Mouse (Mus musculus) myocyte (in vitro differentiated cells): ENCODE results near the gene Bicdl2. TPM values are rescaled to one million over a fixed set of nuclear protein-coding genes. Genes with fewer than 3 reads are reported as not detected.

Source experiments
- H3K27me3 ChIP-seq: one replicate; pipeline ENCODE4 v1.6.1; 2011; ENCODE audit not compliant: control insufficient read depth, insufficient read depth, insufficient read length
- H3K36me3 ChIP-seq: one replicate; pipeline ENCODE4 v1.6.1; 2011; ENCODE audit not compliant: control insufficient read depth, insufficient read depth
- H3K4me2 ChIP-seq: one replicate; pipeline ENCODE4 v1.6.1; 2011; ENCODE audit warnings: low read depth, control low read depth
- H3K4me3 ChIP-seq: one replicate; pipeline ENCODE4 v1.5.1; 2011; ENCODE audit warnings: mild to moderate bottlenecking, control low read depth, moderate library complexity
- H3K79me2 ChIP-seq: one replicate; pipeline ENCODE4 v1.6.1; 2011; ENCODE audit not compliant: control insufficient read depth, insufficient read depth
- H3ac ChIP-seq: one replicate; pipeline ENCODE4 v1.6.1; 2011; ENCODE audit not compliant: control insufficient read depth, insufficient read length
- CEBPB ChIP-seq: IDR thresholded peaks from 2 replicates; pipeline ENCODE4 v1.6.1; 2011; ENCODE audit warnings: mild to moderate bottlenecking, moderate library complexity; ENCODE audit not compliant: poor library complexity, insufficient read depth, severe bottlenecking
- E2F4 ChIP-seq: IDR thresholded peaks from one replicate; pipeline ENCODE4 v1.6.1; 2011; ENCODE audit warnings: mild to moderate bottlenecking, control low read depth, moderate library complexity; ENCODE audit not compliant: insufficient read depth
- MAX ChIP-seq: IDR thresholded peaks from one replicate; pipeline ENCODE4 v1.6.1; 2011; ENCODE audit warnings: low read depth, mild to moderate bottlenecking, control low read depth
- MYOD1 ChIP-seq, 3 experiments: IDR thresholded peaks; one replicate each; pipeline ENCODE4 v1.6.1; 2011; ENCODE audit warnings: control low read depth in 2 of 3, low read depth in 2 of 3, mild to moderate bottlenecking in 2 of 3, moderate library complexity in 1 of 3; ENCODE audit not compliant: insufficient read length in 2 of 3, control insufficient read depth in 1 of 3
- MYOG ChIP-seq, 3 experiments: IDR thresholded peaks; one replicate each; pipeline ENCODE4 v1.6.1; 2011; ENCODE audit warnings: control low read depth in 2 of 3, low read depth in 2 of 3, mild to moderate bottlenecking in 2 of 3; ENCODE audit not compliant: insufficient read length in 2 of 3, control insufficient read depth in 1 of 3, insufficient read depth in 1 of 3
- POLR2A ChIP-seq: IDR thresholded peaks from one replicate; pipeline ENCODE4 v1.6.1; 2011; ENCODE audit warnings: low read depth, mild to moderate bottlenecking, control low read depth, moderate library complexity; ENCODE audit not compliant: insufficient read length
- POLR2AphosphoS2 ChIP-seq: IDR thresholded peaks from one replicate; pipeline ENCODE4 v1.6.1; 2011; ENCODE audit warnings: low read depth, control low read depth; ENCODE audit not compliant: insufficient read length
- REST ChIP-seq: IDR thresholded peaks from one replicate; pipeline ENCODE4 v1.6.1; 2011; ENCODE audit warnings: mild to moderate bottlenecking, control low read depth, moderate library complexity; ENCODE audit not compliant: insufficient read depth, insufficient read length
- SRF ChIP-seq: IDR thresholded peaks from one replicate; pipeline ENCODE4 v1.6.1; 2011; ENCODE audit warnings: low read depth; ENCODE audit not compliant: control insufficient read depth, insufficient read length
- TCF12 ChIP-seq: IDR thresholded peaks from one replicate; pipeline ENCODE4 v1.6.1; 2011; ENCODE audit warnings: mild to moderate bottlenecking, control low read depth; ENCODE audit not compliant: poor library complexity, insufficient read depth, severe bottlenecking
- TCF3 ChIP-seq: IDR thresholded peaks from one replicate; pipeline ENCODE4 v1.6.1; 2011; ENCODE audit warnings: low read depth, control low read depth; ENCODE audit not compliant: insufficient read length
- USF1 ChIP-seq: IDR thresholded peaks from one replicate; pipeline ENCODE4 v1.6.1; 2011; ENCODE audit warnings: low read depth, mild to moderate bottlenecking, control low read depth, moderate library complexity
- polyA plus RNA-seq: library from polyadenylated mRNA; unstranded; fragments of >200 nt; fragmentation: generic; extraction: Trizol; gene quantifications from one replicate; pipeline ENCODE4 v1.2.1, GENCODE M21; 2012; ENCODE audit warnings: missing spikeins

The Bicdl2 gene
- polyA plus RNA-seq, 1 experiment, result 0.14 TPM

- Histone ChIP-seq H3K27me3 (no peaks in the 10 kb centered on the region), H3K79me2 (no peaks in the 10 kb centered on the region), H3ac (no peak overlapping the region), H3K4me2 (peak overlapping the region; percentile 27), H3K4me3 (no peak overlapping the region), H3K36me3 (no peaks in the 10 kb centered on the region)
- no peak for TF ChIP-seq E2F4
- no peak for TF ChIP-seq TCF3
- TF ChIP-seq MAX, result no peak
- TF ChIP-seq MYOG (IDR thresholded peaks at IDR 0.05; ENCODE audit: control insufficient read depth in 1 of 3, insufficient read depth in 1 of 3, insufficient read length in 2 of 3, low read depth in 2 of 3), result no peak
- TF ChIP-seq USF1, result no peak
- no peak for TF ChIP-seq MYOD1 (IDR thresholded peaks at IDR 0.05; ENCODE audit: control insufficient read depth in 1 of 3, insufficient read length in 2 of 3, low read depth in 2 of 3)
- no peak for TF ChIP-seq POLR2A
- no peak for TF ChIP-seq POLR2AphosphoS2
- no peak for TF ChIP-seq SRF
- TF ChIP-seq TCF12, result no peak
- no peak for TF ChIP-seq CEBPB
- no peak for TF ChIP-seq REST
Observed at GRCm38 (mm10) chr17:23694491-23694890, 34.2 kb downstream of the Bicdl2 start.

DNA sequence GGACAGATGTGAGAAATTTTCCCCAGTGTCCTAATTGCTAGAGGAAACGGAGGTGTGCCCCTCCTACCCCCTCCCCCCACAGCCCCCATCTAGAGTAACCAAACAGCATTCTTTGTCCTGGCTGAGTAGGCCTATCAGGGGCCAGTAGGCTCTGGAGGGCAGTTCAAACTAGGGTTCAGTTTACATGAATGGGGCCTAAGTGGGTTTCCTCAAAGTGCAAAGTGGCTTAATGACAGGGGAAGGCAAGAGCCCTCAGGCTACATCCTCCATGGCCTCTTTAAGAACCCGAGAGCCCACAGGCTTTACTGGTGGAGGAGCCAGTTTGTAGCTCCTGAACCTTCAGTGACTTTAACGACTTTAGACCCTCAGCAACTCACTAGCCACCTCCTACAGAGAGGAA lies 35.5 kb downstream of the Bicdl2 start:
- no peak for TF ChIP-seq MYOD1 (IDR thresholded peaks at IDR 0.05; ENCODE audit: control insufficient read depth in 1 of 3, insufficient read length in 2 of 3, low read depth in 2 of 3)
- TF ChIP-seq POLR2A, result no peak
- TF ChIP-seq E2F4, result no peak
- TF ChIP-seq TCF3, result no peak
- TF ChIP-seq USF1, result no peak
- TF ChIP-seq MYOG (IDR thresholded peaks at IDR 0.05; ENCODE audit: control insufficient read depth in 1 of 3, insufficient read depth in 1 of 3, insufficient read length in 2 of 3, low read depth in 2 of 3), result no peak
- TF ChIP-seq REST, result no peak
- TF ChIP-seq TCF12, result no peak
- TF ChIP-seq CEBPB, result no peak
- no peak for TF ChIP-seq SRF
- no peak for TF ChIP-seq MAX
- no peak for TF ChIP-seq POLR2AphosphoS2
- no peak overlapping the region for H3ac ChIP-seq
- H3K4me2 ChIP-seq, result no peak overlapping the region
- H3K27me3 ChIP-seq, result no peaks in the 10 kb centered on the region
- H3K79me2 ChIP-seq, result no peaks in the 10 kb centered on the region
- no peaks in the 10 kb centered on the region for H3K36me3 ChIP-seq
- no peak overlapping the region for H3K4me3 ChIP-seq

- peak overlapping the region; percentile 73 for H3K4me2 ChIP-seq
- peak overlapping the region; percentile 73 for H3ac ChIP-seq
- H3K4me3 ChIP-seq, result peak overlapping the region; percentile 21
- TF ChIP-seq POLR2A (peak; percentile 43), POLR2AphosphoS2 (no peak)
- no peaks in the 10 kb centered on the region for H3K27me3 ChIP-seq
- H3K79me2 ChIP-seq, result no peaks in the 10 kb centered on the region
- no peaks in the 10 kb centered on the region for H3K36me3 ChIP-seq
Observed at GRCm38 (mm10) chr17:23699131-23700077, 39.1 kb downstream of the Bicdl2 start.

DNA sequence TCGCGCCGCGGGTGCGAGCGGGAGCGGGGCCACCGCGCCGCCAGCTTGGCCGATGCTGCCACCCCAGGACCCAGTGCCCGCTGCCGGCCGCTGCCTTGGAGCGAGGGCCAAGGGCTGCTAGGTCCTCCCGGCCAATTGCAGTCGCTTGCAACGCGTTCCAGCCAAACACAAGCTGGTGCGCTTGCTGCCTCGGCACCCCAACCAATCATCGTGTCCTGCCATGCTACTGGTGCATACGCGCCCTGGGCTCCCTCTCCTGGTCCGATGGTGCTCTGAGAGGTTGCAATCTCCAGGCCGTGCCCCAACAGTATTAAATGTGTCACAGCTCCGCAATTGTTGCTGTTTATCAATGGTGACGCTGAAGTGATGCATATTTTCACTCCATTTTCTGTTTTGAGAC lies 39.8 kb downstream of the Bicdl2 start:
- peak overlapping the region; percentile 73 for H3ac ChIP-seq
- no peaks in the 10 kb centered on the region for H3K79me2 ChIP-seq
- no peak for TF ChIP-seq SRF
- no peak for TF ChIP-seq MAX
- peak in 1 of 3 experiments; percentile 31 for TF ChIP-seq MYOG (IDR thresholded peaks at IDR 0.05; ENCODE audit: control insufficient read depth in 1 of 3, insufficient read depth in 1 of 3, insufficient read length in 2 of 3, low read depth in 2 of 3)
- TF ChIP-seq CEBPB, result no peak
- TF ChIP-seq E2F4, result no peak
- TF ChIP-seq POLR2AphosphoS2, result peak; percentile 79
- no peak for TF ChIP-seq USF1
- no peak for TF ChIP-seq TCF12
- peak in 1 of 3 experiments; percentile 1 for TF ChIP-seq MYOD1 (IDR thresholded peaks at IDR 0.05; ENCODE audit: control insufficient read depth in 1 of 3, insufficient read length in 2 of 3, low read depth in 2 of 3)
- TF ChIP-seq TCF3, result no peak
- TF ChIP-seq POLR2A, result peak; percentile 87
- no peak for TF ChIP-seq REST
- no peaks in the 10 kb centered on the region for H3K36me3 ChIP-seq
- H3K27me3 ChIP-seq, result no peaks in the 10 kb centered on the region
- peak overlapping the region; percentile 36 for H3K4me2 ChIP-seq
- H3K4me3 ChIP-seq, result no peak overlapping the region
